Mouse (Mus musculus) hindbrain, embryonic 11.5 days (tissue): Measurements from ENCODE around the gene Alg5. TPM values are rescaled to one million over a fixed set of nuclear protein-coding genes. Genes with fewer than 3 reads are reported as not detected.
"Not testable (repeated sequence)": the region's sequence is repeated elsewhere in the genome, so short reads cannot be mapped to it uniquely, and the experiment has no call there.

Experiments used
- ATAC-seq: fragments of 200-750 bp; cut with Nextera tagmentation; 2 replicates; pipeline ENCODE4 v1.8.0; 2017; ENCODE audit warnings: mild to moderate bottlenecking, moderate TSS enrichment, moderate library complexity; ENCODE audit not compliant: low FRiP score
- DNase-seq: peaks from one replicate; pipeline ENCODE4 v3.0.0-alpha.2; 2015; ENCODE audit warnings: low spot score
- H3K27ac ChIP-seq: fragments of 300-500 bp; sonication (generic); 2 replicates; pipeline ENCODE4 v1.5.1; 2014; ENCODE audit warnings: mild to moderate bottlenecking, low read depth, low read length
- H3K27me3 ChIP-seq: fragments of 300-500 bp; sonication (generic); 2 replicates; pipeline ENCODE4 v1.6.1; 2014; ENCODE audit warnings: mild to moderate bottlenecking, low read length, moderate library complexity, mixed read lengths; ENCODE audit not compliant: control insufficient read depth, insufficient read depth
- H3K36me3 ChIP-seq: fragments of 300-500 bp; sonication (generic); 2 replicates; pipeline ENCODE4 v1.6.1; 2014; ENCODE audit warnings: mild to moderate bottlenecking, low read length, moderate library complexity, mixed read lengths; ENCODE audit not compliant: control insufficient read depth, insufficient read depth
- H3K4me1 ChIP-seq: fragments of 300-500 bp; sonication (generic); replicated peaks from 2 replicates; pipeline ENCODE4 v1.6.1; 2014; ENCODE audit warnings: low read length, mixed read lengths; ENCODE audit not compliant: control insufficient read depth, insufficient read depth
- H3K4me2 ChIP-seq: fragments of 300-500 bp; sonication (generic); replicated peaks from 2 replicates; pipeline ENCODE4 v1.6.1; 2014; ENCODE audit warnings: mild to moderate bottlenecking, low read depth, low read length
- H3K4me3 ChIP-seq: fragments of 300-500 bp; sonication (generic); 2 replicates; pipeline ENCODE4 v1.5.1; 2014; ENCODE audit warnings: low read depth, low read length
- H3K9ac ChIP-seq: fragments of 300-500 bp; sonication (generic); 2 replicates; pipeline ENCODE4 v1.6.1; 2014; ENCODE audit warnings: low read depth, low read length
- H3K9me3 ChIP-seq: fragments of 300-500 bp; sonication (generic); 2 replicates; pipeline ENCODE4 v1.6.1; 2016; ENCODE audit warnings: low read length; ENCODE audit not compliant: control insufficient read depth
- WGBS: fragments of 180-500 bp; shearing (Covaris S2); extraction: QIAGEN DNeasy Blood & Tissue Kit; methylation state at CpG from one replicate; pipeline ENCODE4 v1.1.7; 2014; 5-methylcytosine and 5-hydroxymethylcytosine counted together
- polyA plus RNA-seq: library from polyadenylated mRNA; unstranded; fragments of >200 nt; fragmentation: Nextera tagmentation; extraction: Ambion mirVana; gene quantifications from 2 replicates; pipeline ENCODE4 v1.2.1, GENCODE M21; 2014

Gene Alg5
- 41.2 and 48.5 TPM in 2 replicates for polyA plus RNA-seq

- H3K27me3 ChIP-seq = no peaks in the 10 kb centered on the region
- H3K4me3 ChIP-seq = peak within 1 kb of the TSS; percentile 62
- H3K27ac ChIP-seq = peak within 1 kb of the TSS; percentile 96
- H3K9ac ChIP-seq = peak within 1 kb of the TSS; percentile 88
- DNase-seq (peak; percentile 92), ATAC-seq (peak; percentile 95)
- no peaks in the 10 kb centered on the region for H3K4me1 ChIP-seq
- H3K9me3 ChIP-seq = no peaks in the 10 kb centered on the region
- H3K36me3 ChIP-seq = peaks cover 2% of the 10 kb centered on the region; the same call in 1 of the 2 replicates
- WGBS = under 1% methylated on average over 38 of the region's 65 CpGs
- peak within 1 kb of the TSS; percentile 77 for H3K4me2 ChIP-seq
Measured at GRCm38 (mm10) chr3:54735247-54736046, at the start of gene Alg5, which contains the start of gene Exosc8. Gene Alg5 (plus strand): TSS chr3:54735539. Gene Exosc8 (minus strand): TSS chr3:54735393.

DNA sequence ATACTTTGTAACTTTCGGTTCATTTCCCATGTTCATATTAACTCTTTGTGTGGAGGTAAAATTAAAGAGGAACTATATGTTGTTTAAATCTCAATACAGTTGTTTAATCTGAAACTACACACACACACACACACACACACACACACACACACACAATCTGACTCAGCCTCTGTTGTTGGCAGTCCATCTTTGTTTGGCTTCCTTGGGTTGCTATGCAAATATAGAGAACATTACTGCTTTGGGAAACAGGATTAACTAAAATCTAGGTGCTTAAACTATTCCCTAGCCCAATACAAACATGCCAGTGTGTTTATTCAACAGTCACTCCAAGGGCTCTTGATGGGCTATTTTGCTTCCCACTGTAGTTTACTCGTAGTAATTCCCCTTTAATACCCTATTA, 48.1 kb upstream of the Alg5 start:
- 79% methylated on average over 2 of the region's 2 CpGs for WGBS
- no peak for DNase-seq

GRCm38 (mm10) chr3:54689091-54689490, 46.2 kb upstream of the Alg5 start:
- Histone ChIP-seq H3K4me2 (no peak overlapping the region), H3K4me3 (no peak overlapping the region), H3K4me1 (no peaks in the 10 kb centered on the region), H3K9ac (no peak overlapping the region), H3K9me3 (no peaks in the 10 kb centered on the region), H3K27me3 (no peaks in the 10 kb centered on the region), H3K36me3 (no peaks in the 10 kb centered on the region), H3K27ac (no peak overlapping the region)
- no peak for DNase-seq
- no peak for ATAC-seq
- 49% methylated on average over 2 of the region's 2 CpGs for WGBS

More for the DNA sequence above, 48.1 kb upstream of the Alg5 start:
- Histone ChIP-seq H3K27me3 (no peaks in the 10 kb centered on the region), H3K9me3 (no peaks in the 10 kb centered on the region), H3K36me3 (no peaks in the 10 kb centered on the region), H3K4me1 (no peaks in the 10 kb centered on the region), H3K4me2 (no peak overlapping the region), H3K9ac (no peak overlapping the region), H3K27ac (no peak overlapping the region), H3K4me3 (no peak overlapping the region)
- ATAC-seq = no peak

DNA sequence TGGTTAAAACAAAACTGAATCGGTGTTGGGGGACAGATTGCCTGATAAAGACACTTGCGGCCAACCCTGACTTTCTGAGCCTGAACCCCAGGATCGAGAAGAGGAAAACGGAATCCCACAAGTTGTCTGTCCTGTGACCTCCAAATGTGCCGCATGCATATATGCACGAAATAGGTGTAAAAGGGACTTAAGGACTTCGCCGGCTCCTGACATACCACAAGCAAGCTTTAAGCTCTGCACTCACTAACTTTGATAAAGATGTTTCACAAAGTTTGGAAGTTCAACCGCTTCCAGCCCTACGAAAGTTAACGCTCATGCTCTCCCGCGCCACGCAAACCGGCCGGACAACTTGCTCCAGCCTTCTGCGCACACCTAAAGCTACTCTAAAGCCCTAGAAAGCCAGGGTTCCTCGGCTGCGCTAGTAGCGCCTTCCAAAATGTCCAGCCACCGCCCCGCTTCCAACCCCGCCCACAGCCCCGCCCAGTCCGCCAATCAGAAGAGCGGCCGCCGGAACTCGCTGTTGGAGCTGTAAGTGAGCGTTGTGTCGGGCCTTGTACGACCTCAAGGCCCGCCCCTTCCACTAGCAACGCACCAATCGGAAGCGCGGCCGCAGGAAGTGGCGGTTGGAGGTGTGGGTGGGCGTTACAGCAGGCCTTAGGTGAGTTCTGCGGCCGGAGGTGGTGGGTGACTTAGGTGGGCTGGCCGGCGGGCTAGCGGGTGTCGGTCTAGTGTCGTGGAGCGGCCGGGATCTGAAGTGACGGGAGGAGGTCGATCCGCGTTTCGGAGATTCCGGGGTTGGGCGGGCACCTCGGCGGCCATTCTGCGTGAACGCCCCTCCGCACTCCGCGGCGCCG, 42.9 kb upstream of the Alg5 start, which contains the start of gene Supt20:
TSS of gene Supt20 (plus strand) at position 606 of the 854 bp plus-strand sequence.
- peak; percentile 95 for DNase-seq
- Histone ChIP-seq H3K27me3 (no peaks in the 10 kb centered on the region), H3K36me3 (no peaks in the 10 kb centered on the region), H3K4me3 (peak within 1 kb of the TSS; percentile 75), H3K27ac (0 out of 2 replicates have a peak within 1 kb of the TSS, but pooled peaks have one; percentile 1), H3K9ac (peak within 1 kb of the TSS; percentile 64), H3K4me2 (peak within 1 kb of the TSS; percentile 70), H3K9me3 (no peaks in the 10 kb centered on the region), H3K4me1 (no peaks in the 10 kb centered on the region)
- WGBS = 2% methylated on average over 65 of the region's 65 CpGs
- ATAC-seq = peak; percentile 99

GRCm38 (mm10) chr3:54693056-54693415, 42.3 kb upstream of the Alg5 start:
- WGBS = 1% methylated on average over 8 of the region's 8 CpGs
- Histone ChIP-seq H3K27ac (0 out of 2 replicates have a peak overlapping the region, but pooled peaks have one; percentile 1), H3K4me3 (peak overlapping the region; percentile 75), H3K9me3 (no peaks in the 10 kb centered on the region), H3K9ac (peak overlapping the region; percentile 64), H3K27me3 (no peaks in the 10 kb centered on the region), H3K4me2 (peak overlapping the region; percentile 49), H3K4me1 (no peaks in the 10 kb centered on the region), H3K36me3 (no peaks in the 10 kb centered on the region)
- DNase-seq = no peak
- ATAC-seq = peak; percentile 15; the same call in 1 of the 2 replicates

DNA sequence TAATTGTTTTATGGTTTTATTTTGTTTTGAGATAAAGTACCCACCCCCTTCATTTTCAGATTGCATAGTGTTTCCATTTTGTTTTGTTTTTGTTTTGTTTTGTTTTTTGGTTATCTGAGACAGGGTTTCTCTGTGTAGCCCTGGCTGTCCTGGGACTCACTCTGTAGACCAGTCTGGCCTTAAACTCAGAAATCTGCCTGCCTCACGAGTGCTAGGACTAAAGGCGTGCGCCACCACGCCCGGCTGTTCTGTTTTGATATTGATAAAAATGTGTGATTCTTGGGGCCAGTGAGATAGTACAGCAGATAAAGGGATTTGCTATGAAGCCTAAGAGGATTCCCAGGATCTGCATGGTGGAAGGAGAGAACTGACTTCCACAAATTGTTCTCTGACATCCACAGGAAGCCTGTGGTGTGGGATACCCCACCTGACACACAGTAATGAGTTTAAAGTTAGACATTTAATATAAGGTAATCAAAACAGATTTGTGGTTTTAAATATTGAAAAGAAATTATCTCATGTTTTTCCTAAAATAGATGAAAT, 35.5 kb upstream of the Alg5 start:
- WGBS = 81% methylated on average over 5 of the region's 5 CpGs
- Histone ChIP-seq H3K4me3 (no peak overlapping the region), H3K27me3 (no peaks in the 10 kb centered on the region), H3K36me3 (peaks cover 4% of the 10 kb centered on the region; the same call in 1 of the 2 replicates), H3K9me3 (no peaks in the 10 kb centered on the region), H3K9ac (no peak overlapping the region), H3K27ac (no peak overlapping the region), H3K4me1 (no peaks in the 10 kb centered on the region), H3K4me2 (no peak overlapping the region)
- no peak for ATAC-seq
- DNase-seq = no peak

GRCm38 (mm10) chr3:54704106-54704505, 31.2 kb upstream of the Alg5 start:
- not testable (repeated sequence) for H3K9ac ChIP-seq, H3K4me3 ChIP-seq, H3K4me2 ChIP-seq, H3K27me3 ChIP-seq, H3K36me3 ChIP-seq, DNase-seq, H3K27ac ChIP-seq, H3K4me1 ChIP-seq, H3K9me3 ChIP-seq, ATAC-seq
- 98% methylated on average over 8 of the region's 8 CpGs for WGBS

DNA sequence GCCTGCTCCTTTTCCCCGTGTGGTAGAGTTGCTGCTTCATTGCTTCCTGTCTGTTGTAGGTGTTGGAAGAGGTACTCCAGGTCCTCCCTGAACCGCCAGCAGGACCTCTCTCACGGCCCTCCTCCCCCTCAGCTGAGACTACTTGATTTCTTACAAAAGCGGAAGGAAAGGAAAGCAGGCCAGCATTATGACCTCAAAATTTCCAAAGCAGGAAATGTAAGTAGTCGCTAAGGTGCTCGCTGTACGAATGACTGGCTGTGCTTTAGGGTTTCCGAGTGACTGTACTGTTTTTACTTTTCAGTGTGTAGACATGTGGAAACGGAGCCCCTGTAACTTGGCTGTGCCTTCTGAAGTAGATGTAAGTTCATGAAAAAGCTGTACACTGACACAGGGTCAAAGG, 26.4 kb upstream of the Alg5 start:
- no peak overlapping the region for H3K9ac ChIP-seq
- 91% methylated on average over 9 of the region's 9 CpGs for WGBS
- no peak overlapping the region for H3K27ac ChIP-seq
- no peak for DNase-seq
- no peaks in the 10 kb centered on the region for H3K4me1 ChIP-seq
- no peak overlapping the region for H3K4me2 ChIP-seq
- H3K36me3 ChIP-seq = 0 out of 2 replicates have a peak, but pooled peaks cover 5% of the 10 kb centered on the region
- H3K4me3 ChIP-seq = no peak overlapping the region
- H3K27me3 ChIP-seq = no peaks in the 10 kb centered on the region
- no peak for ATAC-seq
- H3K9me3 ChIP-seq = no peaks in the 10 kb centered on the region
